Mouse (Mus musculus): ENCODE measurements around the gene Rabepk.
"Not testable (repeated sequence)": the region's sequence is repeated elsewhere in the genome, so short reads cannot be mapped to it uniquely, and the experiment has no call there.

Gene Rabepk

DNA sequence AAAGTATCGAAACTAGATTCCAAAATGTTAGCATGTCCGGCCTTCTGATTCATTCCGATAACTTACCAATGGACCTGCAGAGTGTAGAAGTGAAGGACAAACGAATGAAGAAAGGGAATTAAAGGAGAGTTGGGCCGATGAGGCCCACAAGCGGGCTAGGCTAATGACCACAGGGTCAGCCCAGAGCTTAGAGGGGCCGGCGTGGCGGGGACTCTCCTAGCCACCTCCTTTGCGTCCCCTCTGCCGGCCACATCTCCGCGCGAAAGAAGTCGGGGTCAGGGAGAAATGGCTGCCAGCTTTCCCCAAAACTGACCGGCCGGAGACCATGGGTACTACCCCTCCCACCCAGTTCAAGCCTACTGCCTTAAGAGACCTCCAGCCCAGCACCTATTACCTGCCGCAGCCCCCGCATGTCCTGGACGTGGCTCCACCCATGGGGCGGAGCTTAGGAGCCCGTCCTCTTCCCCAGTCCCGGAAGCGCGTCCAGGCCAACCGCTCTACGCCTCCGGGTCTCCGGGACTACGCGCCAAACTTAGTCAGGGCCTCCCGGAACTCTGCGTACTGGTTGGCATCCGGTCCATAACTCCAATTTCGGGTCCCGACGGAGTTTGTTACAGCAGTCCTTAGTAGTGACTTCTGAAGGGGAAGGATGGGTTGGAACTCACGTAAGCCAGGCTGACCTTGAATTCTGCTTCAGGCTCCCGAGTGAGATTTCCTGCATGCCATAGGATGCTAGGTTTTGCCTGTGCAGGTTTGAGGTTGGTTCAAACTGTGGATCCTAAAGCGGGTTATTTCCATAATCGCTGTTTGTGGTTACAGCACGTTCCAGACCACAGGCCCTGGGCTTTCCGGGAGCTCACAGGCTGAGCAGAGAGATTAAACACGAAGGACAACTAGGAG is at the start of gene Rabepk:
Gene Rabepk, minus strand, starts transcription at position 556 of the 900 bp plus-strand sequence.
- peak; percentile 79 for DNase-seq (ENCODE audit: low spot score)

GRCm38 (mm10) chr2:34847702-34848101 is 48.0 kb upstream of the Rabepk start:
- DNase-seq (ENCODE audit: low spot score), result no peak

GRCm38 (mm10) chr2:34843211-34843939 is 43.7 kb upstream of the Rabepk start:
- no peak for DNase-seq (ENCODE audit: low spot score)

DNA sequence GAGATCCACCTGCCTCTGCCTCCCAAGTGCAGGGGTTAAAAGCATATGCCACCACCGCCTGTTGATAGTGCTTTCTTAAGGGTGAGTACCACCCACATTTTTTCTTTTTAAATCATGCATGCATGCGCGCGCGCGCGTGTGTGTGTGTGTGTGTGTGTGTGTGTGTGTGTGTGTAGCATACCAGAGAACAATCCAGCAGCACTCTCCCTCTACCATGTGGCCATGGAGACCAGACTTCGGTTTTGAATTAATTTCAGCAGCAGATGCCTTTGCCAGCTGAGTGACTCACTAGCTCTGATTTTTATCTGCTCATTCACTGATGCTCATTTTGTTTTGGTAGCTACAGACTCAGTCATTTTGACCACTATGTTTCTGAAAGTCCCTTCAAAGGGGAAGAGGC is 42.0 kb upstream of the Rabepk start:
- DNase-seq (ENCODE audit: low spot score), result no peak

DNA sequence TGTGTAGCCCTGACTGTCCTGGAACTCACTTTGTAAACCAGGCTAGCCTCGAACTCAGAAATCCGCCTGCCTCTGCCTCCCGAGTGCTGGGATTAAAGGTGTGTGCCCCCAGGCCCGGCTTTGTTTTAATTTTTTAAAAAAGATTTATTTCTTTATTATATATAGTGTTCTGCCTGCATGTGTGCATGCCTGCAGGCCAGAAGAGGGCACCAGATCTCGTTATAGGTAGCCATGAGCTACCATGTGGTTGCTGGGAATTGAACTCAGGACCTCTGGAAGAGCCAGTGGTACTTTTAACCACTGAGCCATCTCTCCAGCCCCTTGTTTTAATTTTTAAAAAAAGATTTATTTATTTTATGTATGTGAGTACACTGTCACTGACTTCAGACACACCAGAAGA is 40.4 kb upstream of the Rabepk start:
- not testable (repeated sequence) for DNase-seq (ENCODE audit: low spot score)

DNA sequence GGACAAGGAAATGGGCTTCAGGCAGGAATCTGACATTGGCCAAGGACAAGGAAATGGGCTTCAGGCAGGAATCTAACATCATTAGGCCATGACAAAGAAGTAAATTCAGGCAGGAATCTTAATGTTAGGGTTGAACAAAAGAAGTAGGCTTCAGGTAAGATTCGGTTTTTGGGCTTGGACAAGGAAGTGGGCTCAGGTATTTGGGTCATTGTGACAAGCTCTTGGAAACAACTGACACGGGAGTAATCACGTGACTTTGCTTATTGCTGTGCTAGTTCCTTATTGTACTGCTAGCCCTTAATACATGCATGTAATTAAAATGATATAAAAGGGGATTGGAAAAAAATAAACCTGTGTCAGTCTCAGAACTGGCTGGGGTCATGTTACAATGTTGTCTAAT is 36.0 kb upstream of the Rabepk start:
- DNase-seq (ENCODE audit: low spot score), result no peak

GRCm38 (mm10) chr2:34833624-34834023 is 33.9 kb upstream of the Rabepk start:
- DNase-seq (ENCODE audit: low spot score), result no peak

DNA sequence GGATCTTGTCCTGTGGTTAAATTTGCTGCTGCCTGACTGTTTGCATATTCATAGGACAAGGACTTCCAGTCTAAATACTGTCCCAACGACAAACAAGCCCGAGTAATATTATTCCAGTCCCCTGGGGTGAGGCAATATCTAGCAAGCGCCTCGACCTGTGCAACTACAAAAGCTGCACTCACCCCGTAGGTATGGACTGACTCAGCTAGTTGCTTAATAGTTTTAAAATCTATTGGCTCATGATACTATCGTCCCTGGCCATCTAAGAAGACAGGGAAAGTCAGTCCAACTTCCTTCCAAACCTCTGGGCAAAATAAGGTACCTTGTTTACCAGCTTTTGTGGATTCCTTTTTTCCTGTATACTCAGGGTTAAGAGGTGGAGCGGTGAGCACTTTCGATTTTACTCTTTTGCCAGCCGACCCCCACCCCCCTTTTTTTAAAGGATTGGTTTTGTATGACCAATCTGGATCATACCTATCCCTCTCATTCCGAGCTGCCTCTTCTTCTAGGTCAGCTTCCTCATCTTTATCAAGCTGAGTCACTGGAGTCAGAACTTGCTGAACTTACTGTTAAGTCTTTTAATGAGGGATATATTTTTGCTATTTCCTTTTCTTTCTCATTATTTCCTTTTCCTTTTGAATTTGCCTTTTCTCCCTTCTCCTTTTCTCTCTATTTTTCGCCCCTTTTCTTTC is 33.2 kb upstream of the Rabepk start, which contains the start of gene Gm34653:
Gene Gm34653, plus strand, starts transcription at position 242 of the 692 bp plus-strand sequence.
- DNase-seq (ENCODE audit: low spot score), result not testable (repeated sequence)

DNA sequence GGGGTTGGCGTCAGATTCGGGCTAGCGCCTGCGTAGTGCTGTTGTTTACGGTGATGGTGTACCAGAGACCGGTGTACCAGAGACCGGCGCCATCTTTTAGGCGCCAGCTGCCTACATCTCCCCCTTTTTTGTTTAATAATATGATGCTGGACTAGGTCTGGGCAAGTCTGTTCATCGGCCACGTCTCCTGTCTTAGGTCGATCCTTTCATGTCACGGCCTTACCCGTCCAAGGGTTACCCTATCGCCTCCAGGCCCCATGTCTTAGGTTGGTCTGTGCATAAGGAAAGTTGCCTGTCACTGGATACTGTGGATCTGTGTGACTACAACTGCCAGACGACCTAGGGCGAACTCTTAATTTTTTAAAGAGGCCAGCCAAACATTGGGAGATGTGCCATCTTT is 30.4 kb upstream of the Rabepk start:
- DNase-seq (ENCODE audit: low spot score), result not testable (repeated sequence)

DNA sequence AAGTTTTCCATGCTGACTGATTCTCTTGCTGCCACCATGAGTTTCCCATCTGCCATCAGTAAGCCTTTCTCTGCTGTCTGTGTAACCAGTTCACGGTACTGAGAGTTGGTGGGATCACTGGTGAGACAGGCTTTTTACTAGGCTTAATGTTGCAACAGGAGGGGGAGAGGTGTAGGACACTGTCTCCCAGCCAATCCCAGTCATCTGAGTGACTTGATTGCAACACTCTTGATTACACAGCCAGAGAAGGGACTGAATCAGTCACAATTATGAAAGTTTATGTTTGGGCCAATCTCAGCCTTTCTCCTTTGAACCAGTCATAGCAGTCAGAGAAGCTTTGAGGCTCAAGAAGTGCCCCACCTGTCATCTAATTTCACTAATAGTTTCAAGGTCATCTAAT is 28.3 kb upstream of the Rabepk start:
- DNase-seq (ENCODE audit: low spot score), result no peak

- DNase-seq (ENCODE audit: low spot score), result no peak
These were observed 27.9 kb upstream of the Rabepk start for GRCm38 (mm10) chr2:34827591-34827990.

GRCm38 (mm10) chr2:34826460-34827231 is 26.9 kb upstream of the Rabepk start:
- DNase-seq (ENCODE audit: low spot score), result no peak

GRCm38 (mm10) chr2:34825827-34826459 is 26.2 kb upstream of the Rabepk start, which contains the start of gene Fbxw2:
TSS of gene Fbxw2 (minus strand) at chr2:34826311.
- DNase-seq (ENCODE audit: low spot score), result peak; percentile 84

GRCm38 (mm10) chr2:34818492-34818891 is 18.8 kb upstream of the Rabepk start:
- no peak for DNase-seq (ENCODE audit: low spot score)

GRCm38 (mm10) chr2:34815893-34816292 is 16.2 kb upstream of the Rabepk start:
- DNase-seq (ENCODE audit: low spot score), result not testable (repeated sequence)

GRCm38 (mm10) chr2:34812706-34813105 is 13.0 kb upstream of the Rabepk start:
- no peak for DNase-seq (ENCODE audit: low spot score)

- no peak for DNase-seq (ENCODE audit: low spot score)
These were observed 11.1 kb upstream of the Rabepk start for GRCm38 (mm10) chr2:34810775-34811174.

DNA sequence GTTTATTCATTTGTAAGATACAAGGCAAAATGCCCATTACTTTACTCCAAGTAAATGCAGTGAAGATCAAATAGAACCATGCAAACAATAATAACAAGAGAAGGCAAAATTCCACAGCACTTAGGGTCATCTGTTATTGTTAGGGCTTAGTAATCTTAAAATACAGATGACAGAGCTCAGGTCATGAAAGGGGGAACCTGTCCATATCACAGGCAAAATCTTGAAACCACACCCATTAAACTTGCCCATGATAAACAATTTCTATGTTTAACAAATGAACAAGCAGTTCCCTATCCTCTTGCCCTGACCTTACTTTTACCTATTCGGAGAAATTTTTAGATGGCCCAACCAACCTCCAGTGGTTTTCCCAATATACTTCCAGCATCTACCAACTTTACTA is 9.9 kb upstream of the Rabepk start:
- no peak for DNase-seq (ENCODE audit: low spot score)

DNA sequence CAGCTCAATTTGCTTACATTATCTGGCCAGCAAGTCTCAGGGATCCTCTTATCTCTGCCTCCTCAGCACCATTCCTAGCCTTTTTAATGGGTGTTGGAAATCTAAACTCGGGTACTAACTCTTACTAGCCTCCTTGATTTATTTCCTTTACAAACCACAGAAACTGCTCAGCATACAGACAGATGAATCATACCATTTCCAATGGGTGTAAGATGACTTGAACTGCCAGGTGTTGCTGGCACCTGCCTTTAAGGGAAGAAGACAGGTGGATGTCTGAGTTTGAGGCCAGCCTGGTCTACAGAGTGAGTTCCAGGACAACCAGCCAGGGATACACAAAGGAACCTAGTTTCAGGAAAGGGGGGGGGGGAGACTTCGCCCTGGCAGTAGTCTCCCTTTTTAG is 8.3 kb upstream of the Rabepk start:
- DNase-seq (ENCODE audit: low spot score), result no peak

DNA sequence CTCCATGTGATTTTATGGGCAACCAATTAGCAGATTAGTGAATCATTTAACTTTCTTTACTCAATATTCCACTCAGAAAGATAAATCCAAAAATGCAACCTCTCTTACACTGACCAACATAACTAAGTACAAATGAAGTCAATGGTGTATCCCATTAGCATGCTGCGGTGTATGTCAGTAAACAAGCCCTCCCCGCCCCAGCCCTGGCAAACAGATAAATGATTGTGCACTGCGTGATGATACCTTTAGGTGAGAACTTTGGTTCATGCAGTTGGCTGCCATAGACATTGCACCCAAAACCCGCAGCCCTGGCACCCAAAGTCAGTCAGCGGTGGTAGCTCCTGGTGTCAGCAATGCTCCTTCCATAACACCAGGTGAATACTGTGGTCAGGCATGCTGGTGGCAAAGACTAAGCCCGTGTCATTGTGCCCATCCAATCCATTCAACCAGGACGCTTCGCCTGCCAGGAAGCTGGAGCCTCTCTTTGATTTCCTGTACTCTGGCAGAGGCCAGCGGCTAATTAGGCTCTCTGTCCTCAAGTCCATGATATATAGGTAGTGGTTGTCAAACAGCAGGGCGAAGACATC is 5.7 kb upstream of the Rabepk start:
- DNase-seq (ENCODE audit: low spot score), result no peak

- DNase-seq (ENCODE audit: low spot score), result no peak
These were observed 5.1 kb upstream of the Rabepk start for GRCm38 (mm10) chr2:34804815-34805214.

Measured in spleen, adult 12 weeks (tissue).